17 mouse cellular contexts compared by ENCODE assay signal in the genomic region with DNA sequence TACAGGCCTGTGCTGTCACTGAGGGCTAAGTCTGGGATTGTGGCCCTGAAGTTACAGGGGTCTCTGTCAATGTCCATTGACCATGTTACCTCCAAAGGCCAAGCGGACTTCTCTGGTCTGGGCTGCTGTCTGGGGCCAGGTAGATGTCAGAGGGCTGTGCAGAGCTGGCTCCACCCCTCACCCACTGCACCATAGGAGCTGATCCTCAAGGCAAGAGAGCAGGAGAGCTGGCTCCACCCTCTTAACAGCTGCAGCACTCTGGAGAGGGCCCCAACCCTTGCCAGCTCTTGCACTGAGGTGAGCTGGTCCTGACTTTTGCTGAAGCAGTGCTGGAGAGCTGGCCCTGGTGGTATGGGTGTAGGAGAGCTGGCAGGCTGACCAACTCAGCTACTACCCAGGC. TPM values are rescaled to one million over a fixed set of nuclear protein-coding genes. Genes with fewer than 3 reads are reported as not detected.
DNase-seq lines count a peak whose midpoint lies in the region; ATAC-seq and TF ChIP-seq lines count a peak whose summit lies in the region.
"Not testable (repeated sequence)": the region's sequence is repeated elsewhere in the genome, so short reads cannot be mapped to it uniquely, and the experiment has no call there.
"Had no signal": no experiment of that assay in that cellular context is flagged by ENCODE, and none has a peak within 500 bp of the region (broad histone marks: within the 10 kb centered on the region; RNA-seq: fewer than 3 reads in every experiment).

No protein-coding gene starts in this region.

- H3K36me3 ChIP-seq in embryonic facial prominence, embryonic 13.5 days; heart, embryonic 14.5 days (ENCODE audit: control insufficient read depth, insufficient read depth, low read length); hindbrain, postnatal 0 days (ENCODE audit: insufficient read depth, low read length); limb, embryonic 10.5 days; liver, embryonic 13.5 days; midbrain, embryonic 13.5 days; neural tube, embryonic 14.5 days (ENCODE audit: control insufficient read depth, insufficient read depth, low read length): not testable (repeated sequence)

- not testable (repeated sequence) for DNase-seq in hindbrain, postnatal 0 days (ENCODE audit: low spot score); liver, embryonic 13.5 days
- peak; percentile 15 for DNase-seq in limb, embryonic 10.5 days (ENCODE audit: low spot score)

- not testable (repeated sequence) for H3K9ac ChIP-seq in embryonic facial prominence, embryonic 13.5 days; heart, embryonic 14.5 days (ENCODE audit: low read length); hindbrain, postnatal 0 days (replicated peaks; ENCODE audit: low read length); liver, embryonic 13.5 days; midbrain, embryonic 13.5 days (replicated peaks); neural tube, embryonic 14.5 days (replicated peaks; ENCODE audit: low read depth, low read length)

- H3K4me3 ChIP-seq in embryonic facial prominence, embryonic 13.5 days; heart, embryonic 14.5 days (ENCODE audit: control insufficient read depth in 1 of 2, insufficient read depth in 1 of 2, low read depth in 1 of 2, low read length in 2 of 2); hindbrain, postnatal 0 days (ENCODE audit: low read length); limb, embryonic 10.5 days; liver, embryonic 13.5 days (replicated peaks); midbrain, embryonic 13.5 days (replicated peaks); neural tube, embryonic 14.5 days (ENCODE audit: low read depth, low read length): not testable (repeated sequence)

- ATAC-seq in embryonic facial prominence, embryonic 13.5 days (ENCODE audit: insufficient number of reproducible peaks, insufficient read depth, low FRiP score, low TSS enrichment, low read depth), result 0 out of 2 replicates have a peak, but pooled peaks have one; percentile 50
- ATAC-seq in heart, embryonic 14.5 days (ENCODE audit: insufficient number of reproducible peaks, insufficient read depth, low FRiP score, low read depth), result 0 out of 2 replicates have a peak, but pooled peaks have one; percentile 19
- peak; percentile 41; the same call in 1 of the 2 replicates for ATAC-seq in hindbrain, postnatal 0 days
- peak; percentile 40; the same call in 1 of the 2 replicates for ATAC-seq in liver, embryonic 13.5 days (ENCODE audit: low read depth)
- ATAC-seq in midbrain, embryonic 13.5 days, result peak; percentile 35
- 0 out of 2 replicates have a peak, but pooled peaks have one; percentile 39 for ATAC-seq in neural tube, embryonic 14.5 days (ENCODE audit: low read depth)

- not testable (repeated sequence) for H3K4me2 ChIP-seq in embryonic facial prominence, embryonic 13.5 days; heart, embryonic 14.5 days (ENCODE audit: low read length); hindbrain, postnatal 0 days (ENCODE audit: low read depth, low read length); liver, embryonic 13.5 days; midbrain, embryonic 13.5 days (replicated peaks); neural tube, embryonic 14.5 days (ENCODE audit: low read depth, low read length)

- H3K27ac ChIP-seq in embryonic facial prominence, embryonic 13.5 days; heart, embryonic 14.5 days (replicated peaks in 1 of 2; ENCODE audit: control insufficient read depth in 1 of 2, insufficient read depth in 1 of 2, low read depth in 2 of 2, low read length in 2 of 2); hindbrain, postnatal 0 days; limb, embryonic 10.5 days; liver, embryonic 13.5 days; midbrain, embryonic 13.5 days; neural tube, embryonic 14.5 days (ENCODE audit: low read depth, low read length): not testable (repeated sequence)

- H3K9me3 ChIP-seq in embryonic facial prominence, embryonic 13.5 days, result peaks cover 15% of the 10 kb centered on the region
- H3K9me3 ChIP-seq in heart, embryonic 14.5 days (ENCODE audit: control insufficient read depth, low read length), result peaks cover 11% of the 10 kb centered on the region; the same call in 1 of the 2 replicates
- not testable (repeated sequence) for H3K9me3 ChIP-seq in hindbrain, postnatal 0 days (ENCODE audit: low read length); neural tube, embryonic 14.5 days (ENCODE audit: control insufficient read depth, low read length)
- H3K9me3 ChIP-seq in limb, embryonic 10.5 days (replicated peaks), result peaks cover 19% of the 10 kb centered on the region
- peaks cover 18% of the 10 kb centered on the region for H3K9me3 ChIP-seq in liver, embryonic 13.5 days (replicated peaks)
- H3K9me3 ChIP-seq in midbrain, embryonic 13.5 days, result peaks cover 27% of the 10 kb centered on the region

- TF ChIP-seq CTCF in hindbrain, postnatal 0 days (IDR thresholded peaks at IDR 0.05; ENCODE audit: low read depth), result not testable (repeated sequence)

- not testable (repeated sequence) for H3K27me3 ChIP-seq in embryonic facial prominence, embryonic 13.5 days; heart, embryonic 14.5 days (ENCODE audit: control insufficient read depth, insufficient read depth, low read length); hindbrain, postnatal 0 days (ENCODE audit: insufficient read depth, low read length); limb, embryonic 10.5 days (ENCODE audit: low read depth, poor library complexity, severe bottlenecking); liver, embryonic 13.5 days; midbrain, embryonic 13.5 days; neural tube, embryonic 14.5 days (ENCODE audit: control insufficient read depth, insufficient read depth, low read length)

- not testable (repeated sequence) for H3K4me1 ChIP-seq in embryonic facial prominence, embryonic 13.5 days; heart, embryonic 14.5 days (ENCODE audit: control insufficient read depth in 2 of 2, insufficient read depth in 2 of 2, low read length in 2 of 2); hindbrain, postnatal 0 days (ENCODE audit: insufficient read depth, low read length); limb, embryonic 10.5 days; liver, embryonic 13.5 days (replicated peaks); midbrain, embryonic 13.5 days (replicated peaks); neural tube, embryonic 14.5 days (ENCODE audit: control insufficient read depth, insufficient read depth, low read length)

- WGBS in embryonic facial prominence, embryonic 13.5 days, result 55% methylated on average over 1 of the region's 1 CpGs
- WGBS in heart, embryonic 14.5 days, result 38% methylated on average over 1 of the region's 1 CpGs
- 50% methylated on average over 1 of the region's 1 CpGs for WGBS in hindbrain, postnatal 0 days
- WGBS in limb, embryonic 10.5 days, result 65% methylated on average over 1 of the region's 1 CpGs
- 29% methylated on average over 1 of the region's 1 CpGs for WGBS in liver, embryonic 13.5 days (ENCODE audit: insufficient replicate concordance)
- 54% methylated on average over 1 of the region's 1 CpGs for WGBS in midbrain, embryonic 13.5 days
- 45% methylated on average over 1 of the region's 1 CpGs for WGBS in neural tube, embryonic 14.5 days

RNA-seq across cellular contexts. Expression of a gene that starts 43.2 kb away (rescaled TPM):
- polyA plus RNA-seq in embryonic facial prominence, embryonic 13.5 days (2015; fragmentation: Nextera tagmentation; extraction: Ambion mirVana), result not detected in 2 replicates
- not detected in 2 replicates for polyA plus RNA-seq in heart, embryonic 14.5 days (2014; fragmentation: Nextera tagmentation; extraction: Ambion mirVana)
- not detected in 2 replicates for total RNA-seq in hindbrain, postnatal 0 days (2014; rRNA removed)
- polyA plus RNA-seq in hindbrain, postnatal 0 days (2015; fragmentation: Nextera tagmentation; extraction: Ambion mirVana), result not detected in 2 replicates
- not detected in 2 replicates for polyA plus RNA-seq in limb, embryonic 10.5 days (2016; fragmentation: Nextera tagmentation; extraction: Ambion mirVana)
- not detected in 2 replicates for polyA plus RNA-seq in liver, embryonic 13.5 days (2015; fragmentation: Nextera tagmentation; extraction: Ambion mirVana)
- not detected in 2 replicates for polyA plus RNA-seq in midbrain, embryonic 13.5 days (2015; fragmentation: Nextera tagmentation; extraction: Ambion mirVana)
- polyA plus RNA-seq in neural tube, embryonic 14.5 days (2014; fragmentation: Nextera tagmentation; extraction: Ambion mirVana), result not detected in 2 replicates
- total RNA-seq: adrenal gland, adult 8-10 months; gastrocnemius, postnatal 36 days; layer of hippocampus, postnatal 14 days; left cerebral cortex, postnatal 10 days had no signal
- polyA plus RNA-seq: forebrain, embryonic 15.5 days; heart, embryonic 13.5 days; hindbrain, embryonic 10.5 days; large intestine, adult 2 months; liver, embryonic 15.5 days; midbrain, embryonic 10.5 days had no signal

RNA-seq across cellular contexts. Expression of a gene that starts 46.2 kb away (rescaled TPM):
- not detected in 2 replicates for polyA plus RNA-seq in embryonic facial prominence, embryonic 13.5 days (2015; fragmentation: Nextera tagmentation; extraction: Ambion mirVana)
- not detected in 2 replicates for polyA plus RNA-seq in heart, embryonic 14.5 days (2014; fragmentation: Nextera tagmentation; extraction: Ambion mirVana)
- not detected in 2 replicates for total RNA-seq in hindbrain, postnatal 0 days (2014; rRNA removed)
- polyA plus RNA-seq in hindbrain, postnatal 0 days (2015; fragmentation: Nextera tagmentation; extraction: Ambion mirVana), result 0.08 TPM in 1 of 2 replicates, not detected in the other
- not detected in 2 replicates for polyA plus RNA-seq in limb, embryonic 10.5 days (2016; fragmentation: Nextera tagmentation; extraction: Ambion mirVana)
- 0.05 TPM in 1 of 2 replicates, not detected in the other for polyA plus RNA-seq in liver, embryonic 13.5 days (2015; fragmentation: Nextera tagmentation; extraction: Ambion mirVana)
- 0.07 TPM in 1 of 2 replicates, not detected in the other for polyA plus RNA-seq in midbrain, embryonic 13.5 days (2015; fragmentation: Nextera tagmentation; extraction: Ambion mirVana)
- polyA plus RNA-seq in neural tube, embryonic 14.5 days (2014; fragmentation: Nextera tagmentation; extraction: Ambion mirVana), result not detected in 2 replicates
- total RNA-seq: gastrocnemius, postnatal 36 days had no signal
- polyA plus RNA-seq: forebrain, embryonic 15.5 days; heart, embryonic 13.5 days; hindbrain, embryonic 10.5 days; liver, embryonic 15.5 days; midbrain, embryonic 10.5 days had no signal

RNA-seq across cellular contexts. Expression of a gene that starts 52.3 kb away (rescaled TPM):
- polyA plus RNA-seq in embryonic facial prominence, embryonic 13.5 days (2015; fragmentation: Nextera tagmentation; extraction: Ambion mirVana), result not detected in 2 replicates
- polyA plus RNA-seq in heart, embryonic 14.5 days (2014; fragmentation: Nextera tagmentation; extraction: Ambion mirVana), result not detected in 2 replicates
- not detected in 2 replicates for total RNA-seq in hindbrain, postnatal 0 days (2014; rRNA removed)
- polyA plus RNA-seq in hindbrain, postnatal 0 days (2015; fragmentation: Nextera tagmentation; extraction: Ambion mirVana), result not detected in 2 replicates
- not detected in 2 replicates for polyA plus RNA-seq in limb, embryonic 10.5 days (2016; fragmentation: Nextera tagmentation; extraction: Ambion mirVana)
- not detected in 2 replicates for polyA plus RNA-seq in liver, embryonic 13.5 days (2015; fragmentation: Nextera tagmentation; extraction: Ambion mirVana)
- not detected in 2 replicates for polyA plus RNA-seq in midbrain, embryonic 13.5 days (2015; fragmentation: Nextera tagmentation; extraction: Ambion mirVana)
- polyA plus RNA-seq in neural tube, embryonic 14.5 days (2014; fragmentation: Nextera tagmentation; extraction: Ambion mirVana), result not detected in 2 replicates
- total RNA-seq: adrenal gland, adult 8-10 months; gastrocnemius, postnatal 36 days; layer of hippocampus, postnatal 14 days; left cerebral cortex, postnatal 10 days had no signal
- polyA plus RNA-seq: forebrain, embryonic 15.5 days; heart, embryonic 13.5 days; hindbrain, embryonic 10.5 days; large intestine, adult 2 months; liver, embryonic 15.5 days; midbrain, embryonic 10.5 days had no signal
